Mouse (Mus musculus): ENCODE results near the gene Slit3. TPM values are rescaled to one million over a fixed set of nuclear protein-coding genes. Genes with fewer than 3 reads are reported as not detected.

Gene Slit3
- polyA plus RNA-seq (2015; fragmentation: Nextera tagmentation; extraction: Ambion mirVana): 5.8 and 5.9 TPM in 2 replicates

GRCm38 (mm10) chr11:35120894-35121610 lies at the start of gene Slit3:
Slit3 (plus strand) TSS chr11:35121224.
- Histone ChIP-seq H3K4me1 (ENCODE audit: control insufficient read depth, insufficient read depth, low read length) (peaks cover 30% of the 10 kb centered on the region), H3K27ac (ENCODE audit: low read length) (no peak within 1 kb of the TSS), H3K9ac (ENCODE audit: low read depth, low read length) (peak within 1 kb of the TSS; percentile 70), H3K27me3 (replicated peaks; ENCODE audit: control insufficient read depth, insufficient read depth, low read length) (peaks cover 26% of the 10 kb centered on the region), H3K4me3 (ENCODE audit: low read length) (peak within 1 kb of the TSS; percentile 68), H3K36me3 (ENCODE audit: control insufficient read depth, insufficient read depth, low read length) (no peaks in the 10 kb centered on the region), H3K9me3 (ENCODE audit: control insufficient read depth, low read length) (no peaks in the 10 kb centered on the region), H3K4me2 (ENCODE audit: low read depth, low read length) (peak within 1 kb of the TSS; percentile 74)
- ATAC-seq: peak; percentile 88
- under 1% methylated on average over 60 of the region's 75 CpGs for WGBS

- no peaks in the 10 kb centered on the region for H3K27me3 ChIP-seq (replicated peaks; ENCODE audit: control insufficient read depth, insufficient read depth, low read length)
Measured at GRCm38 (mm10) chr11:35071451-35071850, 49.6 kb upstream of the Slit3 start.

GRCm38 (mm10) chr11:35075411-35075810 lies 45.6 kb upstream of the Slit3 start:
- H3K9ac ChIP-seq (ENCODE audit: low read depth, low read length): no peak overlapping the region
- H3K36me3 ChIP-seq (ENCODE audit: control insufficient read depth, insufficient read depth, low read length): no peaks in the 10 kb centered on the region
- no peaks in the 10 kb centered on the region for H3K27me3 ChIP-seq (replicated peaks; ENCODE audit: control insufficient read depth, insufficient read depth, low read length)
- no peak overlapping the region for H3K4me2 ChIP-seq (ENCODE audit: low read depth, low read length)
- no peaks in the 10 kb centered on the region for H3K4me1 ChIP-seq (ENCODE audit: control insufficient read depth, insufficient read depth, low read length)
- 92% methylated on average over 7 of the region's 7 CpGs for WGBS
- ATAC-seq: no peak
- H3K9me3 ChIP-seq (ENCODE audit: control insufficient read depth, low read length): no peaks in the 10 kb centered on the region
- H3K27ac ChIP-seq (ENCODE audit: low read length): no peak overlapping the region
- no peak overlapping the region for H3K4me3 ChIP-seq (ENCODE audit: low read length)

More at GRCm38 (mm10) chr11:35071451-35071850, 49.6 kb upstream of the Slit3 start:
- no peak for ATAC-seq
- no peak overlapping the region for H3K27ac ChIP-seq (ENCODE audit: low read length)
- no peak overlapping the region for H3K4me3 ChIP-seq (ENCODE audit: low read length)
- no peaks in the 10 kb centered on the region for H3K36me3 ChIP-seq (ENCODE audit: control insufficient read depth, insufficient read depth, low read length)
- no peaks in the 10 kb centered on the region for H3K9me3 ChIP-seq (ENCODE audit: control insufficient read depth, low read length)
- 82% methylated on average over 1 of the region's 1 CpGs for WGBS
- H3K4me2 ChIP-seq (ENCODE audit: low read depth, low read length): no peak overlapping the region
- no peak overlapping the region for H3K9ac ChIP-seq (ENCODE audit: low read depth, low read length)
- no peaks in the 10 kb centered on the region for H3K4me1 ChIP-seq (ENCODE audit: control insufficient read depth, insufficient read depth, low read length)

GRCm38 (mm10) chr11:35080451-35081125 lies 40.4 kb upstream of the Slit3 start:
- Histone ChIP-seq H3K36me3 (ENCODE audit: control insufficient read depth, insufficient read depth, low read length) (no peaks in the 10 kb centered on the region), H3K4me3 (ENCODE audit: low read length) (no peak overlapping the region), H3K4me2 (ENCODE audit: low read depth, low read length) (no peak overlapping the region), H3K4me1 (ENCODE audit: control insufficient read depth, insufficient read depth, low read length) (no peaks in the 10 kb centered on the region), H3K27me3 (replicated peaks; ENCODE audit: control insufficient read depth, insufficient read depth, low read length) (no peaks in the 10 kb centered on the region), H3K27ac (ENCODE audit: low read length) (no peak overlapping the region), H3K9me3 (ENCODE audit: control insufficient read depth, low read length) (no peaks in the 10 kb centered on the region), H3K9ac (ENCODE audit: low read depth, low read length) (no peak overlapping the region)
- ATAC-seq: no peak
- WGBS: 50% methylated on average over 8 of the region's 8 CpGs

GRCm38 (mm10) chr11:35082297-35082696 lies 38.7 kb upstream of the Slit3 start:
- Histone ChIP-seq H3K9ac (ENCODE audit: low read depth, low read length) (no peak overlapping the region), H3K36me3 (ENCODE audit: control insufficient read depth, insufficient read depth, low read length) (no peaks in the 10 kb centered on the region), H3K27ac (ENCODE audit: low read length) (no peak overlapping the region), H3K4me1 (ENCODE audit: control insufficient read depth, insufficient read depth, low read length) (peaks cover 5% of the 10 kb centered on the region; the same call in 1 of the 2 replicates), H3K4me3 (ENCODE audit: low read length) (no peak overlapping the region), H3K4me2 (ENCODE audit: low read depth, low read length) (no peak overlapping the region), H3K27me3 (replicated peaks; ENCODE audit: control insufficient read depth, insufficient read depth, low read length) (no peaks in the 10 kb centered on the region), H3K9me3 (ENCODE audit: control insufficient read depth, low read length) (no peaks in the 10 kb centered on the region)
- peak; percentile 80 for ATAC-seq
- WGBS: 74% methylated on average over 3 of the region's 3 CpGs

GRCm38 (mm10) chr11:35083049-35083448 lies 38.0 kb upstream of the Slit3 start:
- Histone ChIP-seq H3K27ac (ENCODE audit: low read length) (no peak overlapping the region), H3K9ac (ENCODE audit: low read depth, low read length) (no peak overlapping the region), H3K4me1 (ENCODE audit: control insufficient read depth, insufficient read depth, low read length) (peaks cover 5% of the 10 kb centered on the region; the same call in 1 of the 2 replicates), H3K4me2 (ENCODE audit: low read depth, low read length) (no peak overlapping the region), H3K36me3 (ENCODE audit: control insufficient read depth, insufficient read depth, low read length) (no peaks in the 10 kb centered on the region), H3K27me3 (replicated peaks; ENCODE audit: control insufficient read depth, insufficient read depth, low read length) (no peaks in the 10 kb centered on the region), H3K9me3 (ENCODE audit: control insufficient read depth, low read length) (no peaks in the 10 kb centered on the region), H3K4me3 (ENCODE audit: low read length) (no peak overlapping the region)
- no peak for ATAC-seq
- WGBS: 71% methylated on average over 6 of the region's 6 CpGs

- Histone ChIP-seq H3K4me1 (ENCODE audit: control insufficient read depth, insufficient read depth, low read length) (peaks cover 5% of the 10 kb centered on the region; the same call in 1 of the 2 replicates), H3K9me3 (ENCODE audit: control insufficient read depth, low read length) (no peaks in the 10 kb centered on the region), H3K9ac (ENCODE audit: low read depth, low read length) (no peak overlapping the region), H3K4me3 (ENCODE audit: low read length) (no peak overlapping the region), H3K4me2 (ENCODE audit: low read depth, low read length) (no peak overlapping the region), H3K27me3 (replicated peaks; ENCODE audit: control insufficient read depth, insufficient read depth, low read length) (no peaks in the 10 kb centered on the region), H3K27ac (ENCODE audit: low read length) (no peak overlapping the region), H3K36me3 (ENCODE audit: control insufficient read depth, insufficient read depth, low read length) (no peaks in the 10 kb centered on the region)
- WGBS: 50% methylated on average over 11 of the region's 11 CpGs
- no peak for ATAC-seq
Measured at GRCm38 (mm10) chr11:35085351-35085750, 35.7 kb upstream of the Slit3 start.

GRCm38 (mm10) chr11:35086029-35086428 lies 35.0 kb upstream of the Slit3 start:
- WGBS: 35% methylated on average over 5 of the region's 5 CpGs
- Histone ChIP-seq H3K9me3 (ENCODE audit: control insufficient read depth, low read length) (no peaks in the 10 kb centered on the region), H3K4me2 (ENCODE audit: low read depth, low read length) (no peak overlapping the region), H3K36me3 (ENCODE audit: control insufficient read depth, insufficient read depth, low read length) (no peaks in the 10 kb centered on the region), H3K27me3 (replicated peaks; ENCODE audit: control insufficient read depth, insufficient read depth, low read length) (no peaks in the 10 kb centered on the region), H3K4me3 (ENCODE audit: low read length) (no peak overlapping the region), H3K4me1 (ENCODE audit: control insufficient read depth, insufficient read depth, low read length) (peaks cover 5% of the 10 kb centered on the region; the same call in 1 of the 2 replicates), H3K9ac (ENCODE audit: low read depth, low read length) (no peak overlapping the region), H3K27ac (ENCODE audit: low read length) (no peak overlapping the region)
- no peak for ATAC-seq

- no peaks in the 10 kb centered on the region for H3K9me3 ChIP-seq (ENCODE audit: control insufficient read depth, low read length)
- no peak overlapping the region for H3K4me2 ChIP-seq (ENCODE audit: low read depth, low read length)
- no peak overlapping the region for H3K4me3 ChIP-seq (ENCODE audit: low read length)
- H3K4me1 ChIP-seq (ENCODE audit: control insufficient read depth, insufficient read depth, low read length): peaks cover 5% of the 10 kb centered on the region; the same call in 1 of the 2 replicates
- no peak overlapping the region for H3K27ac ChIP-seq (ENCODE audit: low read length)
- no peak overlapping the region for H3K9ac ChIP-seq (ENCODE audit: low read depth, low read length)
- 73% methylated on average over 2 of the region's 2 CpGs for WGBS
- H3K27me3 ChIP-seq (replicated peaks; ENCODE audit: control insufficient read depth, insufficient read depth, low read length): no peaks in the 10 kb centered on the region
- ATAC-seq: no peak
- no peaks in the 10 kb centered on the region for H3K36me3 ChIP-seq (ENCODE audit: control insufficient read depth, insufficient read depth, low read length)
Measured at GRCm38 (mm10) chr11:35087454-35087853, 33.6 kb upstream of the Slit3 start.

Data from intestine, embryonic 16.5 days (tissue).